Mouse (Mus musculus): ENCODE measurements around the gene Aqp8.
A peak's percentile ranks its signal among the peaks of the same experiment; 100 is the strongest.

Aqp8 gene

GRCm38 (mm10) chr7:123467961-123468360 lies 5.9 kb downstream of the Aqp8 start:
- 0 out of 2 replicates have a peak, but pooled peaks have one; percentile 41 for ATAC-seq (ENCODE audit: insufficient number of reproducible peaks, low FRiP score, low TSS enrichment)

DNA sequence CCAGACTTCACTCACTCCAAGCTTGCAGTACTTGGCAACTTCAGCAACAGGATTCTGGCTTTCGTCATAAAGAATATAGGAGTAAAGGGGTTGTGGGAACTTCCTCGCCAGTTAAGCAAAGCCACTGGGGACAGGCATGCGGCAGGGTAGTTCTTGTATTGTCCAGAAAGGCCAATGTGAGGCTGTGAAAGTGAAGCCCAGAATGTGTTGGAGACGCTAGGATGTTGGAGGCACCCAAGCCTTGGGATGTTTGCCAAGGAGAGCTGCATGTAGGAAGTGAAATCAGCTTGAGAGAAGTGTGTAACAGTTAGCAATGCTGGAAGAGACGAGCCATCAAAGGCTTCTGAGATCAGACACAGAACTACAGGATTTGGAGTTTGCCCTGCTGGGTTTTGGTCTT lies 25.6 kb downstream of the Aqp8 start:
- ATAC-seq (ENCODE audit: insufficient number of reproducible peaks, low FRiP score, low TSS enrichment): no peak

GRCm38 (mm10) chr7:123499481-123500238 lies 37.6 kb downstream of the Aqp8 start:
- ATAC-seq (ENCODE audit: insufficient number of reproducible peaks, low FRiP score, low TSS enrichment): 0 out of 2 replicates have a peak, but pooled peaks have one; percentile 11

- ATAC-seq (ENCODE audit: insufficient number of reproducible peaks, low FRiP score, low TSS enrichment): peak; percentile 93
These were observed 38.4 kb downstream of the Aqp8 start, which contains the start of gene Zkscan2 for GRCm38 (mm10) chr7:123500239-123501219. Gene Zkscan2, minus strand, starts transcription at chr7:123500449.

GRCm38 (mm10) chr7:123503358-123503757 lies 41.3 kb downstream of the Aqp8 start:
- ATAC-seq (ENCODE audit: insufficient number of reproducible peaks, low FRiP score, low TSS enrichment): no peak

- ATAC-seq (ENCODE audit: insufficient number of reproducible peaks, low FRiP score, low TSS enrichment): no peak
These were observed 45.9 kb downstream of the Aqp8 start for GRCm38 (mm10) chr7:123507946-123508345.

All from cerebellum, adult (tissue).